Comparison of ENCODE assay signal across 23 mouse cellular contexts in the genomic region with DNA sequence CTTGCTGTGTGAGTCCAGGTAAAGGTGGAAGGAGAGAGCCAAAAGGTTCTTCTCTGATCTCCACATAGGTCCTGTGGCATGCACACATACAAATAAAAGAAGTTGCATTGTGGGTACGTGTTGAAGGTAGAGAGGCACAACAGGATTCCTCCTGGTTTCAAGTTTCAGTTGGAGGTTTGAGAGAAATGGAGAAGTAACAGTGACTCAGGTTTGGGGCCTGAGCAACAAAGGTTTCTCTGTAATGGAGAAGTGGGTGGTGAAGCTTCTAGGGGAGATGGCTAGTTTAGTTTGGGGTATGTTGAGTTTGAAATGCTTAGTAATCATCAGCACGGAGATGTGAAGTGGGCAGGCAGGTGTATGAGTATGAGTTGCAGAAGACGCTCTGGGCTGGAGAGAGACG. TPM values are rescaled to one million over a fixed set of nuclear protein-coding genes. Genes with fewer than 3 reads are reported as not detected.
DNase-seq lines count a peak whose midpoint lies in the region; ATAC-seq and TF ChIP-seq lines count a peak whose summit lies in the region.
"Had no signal": no experiment of that assay in that cellular context is flagged by ENCODE, and none has a peak within 500 bp of the region (broad histone marks: within the 10 kb centered on the region; RNA-seq: fewer than 3 reads in every experiment).

No protein-coding gene starts in this region.

- peak; percentile 74 for ATAC-seq in granulocyte monocyte progenitor cell, adult 5-6 weeks (replicated peaks; ENCODE audit: poor library complexity, severe bottlenecking)
- ATAC-seq in megakaryocyte progenitor cell, adult 5-6 weeks (replicated peaks; ENCODE audit: poor library complexity): peak; percentile 68
- ATAC-seq: forebrain, embryonic 14.5 days; forebrain, postnatal 0 days; hindbrain, postnatal 0 days; inflammation-experienced regulatory T-cells, adult 6 months; intestine, embryonic 16.5 days had no signal

- H3K9me3 ChIP-seq in MEL (replicated peaks; ENCODE audit: insufficient read depth, low read length): no peaks in the 10 kb centered on the region
- H3K9me3 ChIP-seq: embryonic facial prominence, embryonic 12.5 days; embryonic facial prominence, embryonic 15.5 days had no signal

- H3K27me3 ChIP-seq in MEL (ENCODE audit: control insufficient read depth in 1 of 2, insufficient read depth in 2 of 2, low read length in 2 of 2): no peaks in the 10 kb centered on the region; a peak in 1 of 4 replicates
- H3K27me3 ChIP-seq: embryonic facial prominence, embryonic 12.5 days; embryonic facial prominence, embryonic 15.5 days had no signal

- peaks cover 7 to 18% of the 10 kb centered on the region in 2 experiments for H3K4me1 ChIP-seq in MEL (ENCODE audit: control insufficient read depth in 1 of 2, insufficient read depth in 2 of 2, low read length in 2 of 2)
- H3K4me1 ChIP-seq: embryonic facial prominence, embryonic 12.5 days; embryonic facial prominence, embryonic 15.5 days had no signal

- no peak for TF ChIP-seq RAD21 in MEL (IDR thresholded peaks at IDR 0.05; ENCODE audit: low read depth, low read length)

- DNase-seq in 416B (ENCODE audit: low read depth): peak; percentile 62
- peak; percentile 86 for DNase-seq in MEL (ENCODE audit: low read depth, low spot score)
- no peak for DNase-seq in heart, postnatal 14 days
- DNase-seq in spleen, adult 12 weeks (ENCODE audit: low spot score): no peak
- no peak for DNase-seq in retina, postnatal 1 day
- DNase-seq: adrenal gland, adult 2 months; adrenal gland, postnatal 14 days; cerebellum, adult 11 months; cerebellum, adult 2 months; cerebellum, postnatal 10 days; forebrain, postnatal 0 days; gastrocnemius, postnatal 36 days; heart, adult 11 months; heart, postnatal 36 days had no signal

- peak overlapping the region; percentile 40 for H3K27ac ChIP-seq in MEL (ENCODE audit: control insufficient read depth, low read depth, low read length)
- H3K27ac ChIP-seq: embryonic facial prominence, embryonic 12.5 days; embryonic facial prominence, embryonic 15.5 days; hindbrain, embryonic 14.5 days; hindbrain, postnatal 0 days had no signal

- TF ChIP-seq CTCF in MEL (IDR thresholded peaks at IDR 0.05 in 2 of 3, conservative IDR thresholded peaks at IDR 0.05 in 1 of 3; ENCODE audit: control insufficient read depth in 1 of 3, insufficient read depth in 1 of 3, low read depth in 2 of 3, low read length in 3 of 3, poor library complexity in 1 of 3, severe bottlenecking in 1 of 3): no peak

- intact Hi-C loops in heart, postnatal 14 days (cut with DNase I): no loop called here

- TF ChIP-seq EP300 in MEL (IDR thresholded peaks at IDR 0.05; ENCODE audit: low read depth in 1 of 2, low read length in 2 of 2): peak; percentile 23 to 66; a peak in 2 of 4 replicates

- TF ChIP-seq POLR2A in MEL (IDR thresholded peaks at IDR 0.05; ENCODE audit: control insufficient read depth in 1 of 2, insufficient read depth in 1 of 2, low read depth in 1 of 2, low read length in 2 of 2, poor library complexity in 1 of 2): no peak

- no peak overlapping the region for H3K4me3 ChIP-seq in MEL (ENCODE audit: control insufficient read depth in 1 of 2, insufficient read depth in 1 of 2, low read depth in 2 of 2, low read length in 2 of 2)
- H3K4me3 ChIP-seq: embryonic facial prominence, embryonic 12.5 days; embryonic facial prominence, embryonic 15.5 days had no signal

- peaks cover 0 to 16% of the 10 kb centered on the region in 2 experiments; a peak in 2 of 4 replicates for H3K36me3 ChIP-seq in MEL (ENCODE audit: control insufficient read depth in 1 of 2, insufficient read depth in 2 of 2, low read length in 2 of 2)
- H3K36me3 ChIP-seq: embryonic facial prominence, embryonic 12.5 days; embryonic facial prominence, embryonic 15.5 days had no signal

- no peaks in the 10 kb centered on the region for H3K79me2 ChIP-seq in MEL (ENCODE audit: control insufficient read depth, insufficient read depth, low read length, poor library complexity)

- H3K9ac ChIP-seq in MEL (ENCODE audit: control insufficient read depth, low read depth, low read length, poor library complexity, severe bottlenecking): no peak overlapping the region
- H3K9ac ChIP-seq: embryonic facial prominence, embryonic 12.5 days; embryonic facial prominence, embryonic 15.5 days; forebrain, postnatal 0 days; hindbrain, embryonic 14.5 days had no signal

TF ChIP-seq in MEL, 35 proteins besides CTCF, POLR2A, EP300 and RAD21:
- no peak for TF ChIP-seq KAT2A (conservative IDR thresholded peaks at IDR 0.05; ENCODE audit: low read depth, low read length)
- no peak for TF ChIP-seq MAFK (IDR thresholded peaks at IDR 0.05; ENCODE audit: borderline replicate concordance, low read depth, low read length)
- TF ChIP-seq SMC3 (IDR thresholded peaks at IDR 0.05; ENCODE audit: low read depth, low read length): no peak
- TF ChIP-seq JUND (IDR thresholded peaks at IDR 0.05; ENCODE audit: low read depth, low read length): no peak
- TF ChIP-seq GABPA (IDR thresholded peaks at IDR 0.05; ENCODE audit: low read depth, low read length): no peak
- TF ChIP-seq SIN3A (IDR thresholded peaks at IDR 0.05; ENCODE audit: low read length): no peak
- TF ChIP-seq ZNF384 (IDR thresholded peaks at IDR 0.05; ENCODE audit: low read depth, low read length): no peak
- TF ChIP-seq TCF12 (IDR thresholded peaks at IDR 0.05; ENCODE audit: low read depth, low read length): no peak
- no peak for TF ChIP-seq NELFE (IDR thresholded peaks at IDR 0.05; ENCODE audit: low read depth, low read length)
- no peak for TF ChIP-seq ELF1 (IDR thresholded peaks at IDR 0.05; ENCODE audit: low read depth, low read length)
- TF ChIP-seq TBP (IDR thresholded peaks at IDR 0.05; ENCODE audit: low read depth, low read length): 0 out of 2 replicates have a peak, but pooled peaks have one; percentile 27
- peak; percentile 35; the same call in 1 of the 2 replicates for TF ChIP-seq MAX (IDR thresholded peaks at IDR 0.05; ENCODE audit: low read length)
- TF ChIP-seq E2F4 (IDR thresholded peaks at IDR 0.05; ENCODE audit: borderline replicate concordance, low read depth, low read length): no peak
- no peak for TF ChIP-seq ZMIZ1 (IDR thresholded peaks at IDR 0.05; ENCODE audit: low read depth, low read length)
- TF ChIP-seq ETS1 (IDR thresholded peaks at IDR 0.05; ENCODE audit: low read depth, low read length): 0 out of 2 replicates have a peak, but pooled peaks have one; percentile 12
- no peak for TF ChIP-seq MXI1 (IDR thresholded peaks at IDR 0.05; ENCODE audit: low read depth, low read length)
- no peak for TF ChIP-seq MYB (IDR thresholded peaks at IDR 0.05; ENCODE audit: low read depth, low read length)
- TF ChIP-seq USF2 (IDR thresholded peaks at IDR 0.05; ENCODE audit: borderline replicate concordance in 1 of 2, insufficient read depth in 1 of 2, low read depth in 1 of 2, low read length in 2 of 2): no peak
- TF ChIP-seq MEF2A (IDR thresholded peaks at IDR 0.05; ENCODE audit: extremely low read depth, insufficient replicate concordance, low read depth, low read length, poor library complexity, severe bottlenecking): no peak
- no peak for TF ChIP-seq ZKSCAN1 (IDR thresholded peaks at IDR 0.05; ENCODE audit: low read depth, low read length)
- 0 out of 2 replicates have a peak, but pooled peaks have one; percentile 15 for TF ChIP-seq HCFC1 (IDR thresholded peaks at IDR 0.05; ENCODE audit: low read depth, low read length)

RNA-seq across cellular contexts. Expression of a gene that starts 6.4 kb away (rescaled TPM):
- 35.2 TPM in 2 replicates for total RNA-seq in MEL (2012; rRNA removed)
- 10 to 100 TPM in 1 of 2 experiments, not detected in 1; 40.0 TPM for polyA plus RNA-seq in MEL (2012; ENCODE audit: insufficient read depth in 1 of 2, insufficient read length in 2 of 2, low read depth in 1 of 2, low replicate concordance in 2 of 2, missing spikeins in 1 of 2)
- 23.6 and 32.6 TPM in 2 replicates for total RNA-seq in granulocyte monocyte progenitor cell, adult 5-6 weeks (2014; fragmentation: Nextera tagmentation)
- total RNA-seq in granulocyte monocyte progenitor cell, adult 5-6 weeks (2017): 44.0 and 45.1 TPM in 2 replicates
- total RNA-seq in megakaryocyte progenitor cell, adult 5-6 weeks (2015): 28.5 and 29.1 TPM in 2 replicates
- total RNA-seq in megakaryocyte progenitor cell, adult 5-6 weeks (2017): 47.4 and 50.9 TPM in 2 replicates
- total RNA-seq in heart, postnatal 14 days (2021): 10 to 100 TPM; 76.2 to 78.2 TPM

RNA-seq across cellular contexts. Expression of a gene that starts 42.2 kb away (rescaled TPM):
- 42.4 and 43.3 TPM in 2 replicates for total RNA-seq in MEL (2012; rRNA removed)
- 100 to 1,000 TPM in 1 of 2 experiments, 10 to 100 TPM in 1; 46.9 to 143 TPM for polyA plus RNA-seq in MEL (2012; ENCODE audit: insufficient read depth in 1 of 2, insufficient read length in 2 of 2, low read depth in 1 of 2, low replicate concordance in 2 of 2, missing spikeins in 1 of 2)
- total RNA-seq in granulocyte monocyte progenitor cell, adult 5-6 weeks (2014; fragmentation: Nextera tagmentation): 36.6 and 48.7 TPM in 2 replicates
- total RNA-seq in granulocyte monocyte progenitor cell, adult 5-6 weeks (2017): 55.7 and 60.1 TPM in 2 replicates
- 23.3 and 23.7 TPM in 2 replicates for total RNA-seq in megakaryocyte progenitor cell, adult 5-6 weeks (2015)
- 48.1 and 55.7 TPM in 2 replicates for total RNA-seq in megakaryocyte progenitor cell, adult 5-6 weeks (2017)
- total RNA-seq in heart, postnatal 14 days (2021): 10 to 100 TPM; 22.5 to 25.5 TPM

RNA-seq across cellular contexts. Expression of a gene that starts 48.7 kb away (rescaled TPM):
- 17.6 and 21.0 TPM in 2 replicates for total RNA-seq in MEL (2012; rRNA removed)
- 10 to 100 TPM in 1 of 2 experiments, not detected in 1; 21.7 TPM for polyA plus RNA-seq in MEL (2012; ENCODE audit: insufficient read depth in 1 of 2, insufficient read length in 2 of 2, low read depth in 1 of 2, low replicate concordance in 2 of 2, missing spikeins in 1 of 2)
- total RNA-seq in granulocyte monocyte progenitor cell, adult 5-6 weeks (2014; fragmentation: Nextera tagmentation): 26.2 and 30.5 TPM in 2 replicates
- 46.7 and 50.0 TPM in 2 replicates for total RNA-seq in granulocyte monocyte progenitor cell, adult 5-6 weeks (2017)
- total RNA-seq in megakaryocyte progenitor cell, adult 5-6 weeks (2015): 29.1 and 31.1 TPM in 2 replicates
- total RNA-seq in megakaryocyte progenitor cell, adult 5-6 weeks (2017): 43.1 and 46.2 TPM in 2 replicates
- total RNA-seq in heart, postnatal 14 days (2021): 10 to 100 TPM; 28.4 to 30.4 TPM

Comparison
In these comparisons a context has a peak if more than half of its experiments do, and no peak if none do; other contexts are left out.
1. DNase-seq: peak in 416B (single experiment) and MEL (single experiment); none in heart, postnatal 14 days (0 of 2), spleen, adult 12 weeks (single experiment) and retina, postnatal 1 day (single experiment).